Mouse (Mus musculus) cerebellum, adult 2 months (tissue): ENCODE results near the gene Npas4.

Experiments
- CTCF ChIP-seq: fragments of 200-500 bp; IDR thresholded peaks from 2 replicates; pipeline ENCODE4 v1.5.1; 2011; ENCODE audit warnings: low read depth, mild to moderate bottlenecking, control low read depth, low read length, moderate library complexity, borderline replicate concordance; ENCODE audit not compliant: insufficient read depth
- POLR2A ChIP-seq: fragments of 200-500 bp; IDR thresholded peaks from 2 replicates; pipeline ENCODE4 v1.6.1; 2011; ENCODE audit warnings: low read length, control low read depth, borderline replicate concordance; ENCODE audit not compliant: insufficient read depth

DNA sequence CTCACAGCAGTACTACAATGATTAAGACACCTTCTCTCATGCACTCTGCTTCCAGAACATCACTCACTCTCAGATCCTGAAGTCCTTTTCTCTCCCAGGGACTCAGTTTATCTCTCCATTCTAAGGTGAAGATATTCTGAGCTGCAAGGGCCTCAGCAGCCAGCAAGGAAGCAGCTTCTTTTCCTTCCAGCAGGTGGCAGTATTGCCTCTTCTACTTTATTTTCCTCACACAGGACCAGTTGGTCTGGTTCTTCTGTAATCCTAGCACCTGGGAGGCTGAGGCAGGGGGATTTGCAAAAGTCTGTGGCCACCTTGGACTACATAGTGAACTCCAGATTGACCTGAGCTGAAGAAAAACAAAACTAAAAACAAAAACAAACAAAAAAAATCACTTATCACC, 8.3 kb downstream of the Npas4 start:
- peak; percentile 84 for TF ChIP-seq CTCF
- TF ChIP-seq POLR2A: no peak
